Mouse (Mus musculus): ENCODE results near the gene Slc10a2.
"Not testable (repeated sequence)": the region's sequence is repeated elsewhere in the genome, so short reads cannot be mapped to it uniquely, and the experiment has no call there.

The Slc10a2 gene

DNA sequence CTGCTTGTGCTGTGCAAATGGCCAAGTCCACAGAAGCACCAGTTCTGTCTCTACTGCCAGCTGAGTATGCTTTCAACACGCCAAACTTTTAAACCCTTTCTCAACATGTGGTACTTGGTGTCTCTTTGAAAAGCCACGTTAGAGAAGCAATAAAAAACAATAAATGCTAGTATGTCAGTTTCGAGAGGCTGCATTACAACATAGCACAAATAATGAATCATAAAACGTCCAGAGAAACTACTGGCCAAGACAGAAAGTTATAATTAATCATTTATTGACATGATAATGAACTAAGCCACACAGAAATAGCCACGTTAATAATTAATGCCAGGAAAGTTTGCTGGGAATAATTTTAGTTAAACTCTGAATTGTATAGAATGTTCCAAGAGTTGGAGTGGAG is at the start of gene Slc10a2:
Gene Slc10a2 (minus strand): TSS at position 166 of the 400 bp plus-strand sequence.
- DNase-seq (ENCODE audit: low read depth, low spot score) = no peak

DNA sequence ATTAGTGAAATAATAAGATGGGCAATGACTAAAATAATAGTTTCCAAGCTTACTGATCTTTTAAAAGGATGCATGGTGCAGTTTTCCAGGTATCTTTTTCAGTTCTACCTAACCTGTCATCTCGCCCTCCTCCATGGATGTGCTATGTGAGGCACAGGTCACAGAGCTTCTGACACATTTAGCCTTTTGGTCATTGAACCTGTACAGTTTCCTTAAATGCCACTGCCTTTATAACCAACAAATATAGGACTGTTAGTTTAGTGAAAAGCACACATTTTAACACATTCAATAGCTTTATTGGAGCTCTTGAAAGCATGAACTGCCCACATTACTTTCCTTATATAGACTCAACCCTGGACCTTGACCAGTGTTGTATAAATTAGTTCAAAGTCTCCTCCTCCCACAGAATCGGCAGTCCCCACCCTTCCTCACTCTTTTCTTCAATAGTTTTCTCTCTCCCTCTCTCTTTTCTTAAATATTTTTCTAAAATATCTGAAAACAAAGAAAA is 24.2 kb upstream of the Slc10a2 start:
- DNase-seq (ENCODE audit: low read depth, low spot score) = no peak

DNA sequence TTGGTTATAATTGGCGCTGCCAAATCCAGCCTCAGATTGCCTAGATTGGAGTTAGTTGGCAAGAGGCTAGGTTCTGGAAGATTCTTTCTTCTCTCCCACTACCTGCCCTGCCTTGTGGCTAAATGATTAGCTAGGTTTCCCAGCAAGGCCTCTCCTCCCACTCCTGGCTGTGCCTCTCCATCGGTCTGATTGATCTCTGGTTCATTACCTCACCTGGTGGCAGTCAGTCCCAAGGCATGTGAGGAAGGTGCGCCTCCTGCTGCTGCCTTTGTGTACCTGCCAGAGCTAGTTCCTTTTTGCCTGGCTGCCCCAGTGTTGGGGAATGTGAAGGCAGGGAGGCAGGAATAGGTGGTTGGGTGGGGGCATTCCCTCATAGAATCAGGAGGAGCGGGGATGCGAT is 1.7 kb upstream of the Slc10a2 start:
- DNase-seq (ENCODE audit: low read depth, low spot score) = no peak

DNA sequence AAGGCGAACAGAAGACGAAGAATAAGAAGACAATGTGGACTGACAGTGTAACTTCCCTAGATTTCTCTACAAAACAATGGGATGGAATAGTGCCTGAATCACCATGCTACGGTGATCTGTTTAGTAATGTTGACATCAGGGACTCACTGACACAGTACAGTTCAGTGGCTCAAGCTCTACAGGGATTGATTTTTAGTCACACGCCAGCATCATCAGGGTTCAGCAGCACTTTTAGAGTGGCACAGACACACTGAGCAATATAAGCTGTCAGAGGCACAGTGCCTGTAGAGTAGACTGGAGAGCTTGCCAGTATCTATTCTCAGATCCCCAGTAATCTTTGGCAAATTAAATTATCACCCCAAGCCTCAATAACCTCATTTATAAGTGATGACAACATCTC is 9.8 kb downstream of the Slc10a2 start:
- DNase-seq (ENCODE audit: low read depth, low spot score) = no peak

DNA sequence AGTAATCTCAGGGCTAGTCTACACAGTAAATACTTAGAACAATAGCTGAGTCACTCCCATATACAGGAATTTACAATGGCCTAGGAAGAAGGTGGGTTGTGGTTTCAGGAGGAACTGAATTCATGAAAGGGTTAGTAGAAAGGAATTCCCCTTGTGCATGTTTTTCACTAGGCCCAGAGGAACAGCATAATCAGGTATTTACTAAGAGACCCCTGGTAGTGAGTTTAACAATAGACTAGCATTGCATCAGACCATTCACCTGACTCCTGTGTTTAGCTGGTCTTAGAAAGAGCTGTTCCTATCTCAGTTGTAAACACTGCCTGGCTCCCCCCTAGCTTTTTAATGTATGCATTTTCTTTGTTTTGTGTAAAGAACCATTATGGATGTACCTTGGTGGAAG is 11.2 kb downstream of the Slc10a2 start:
- not testable (repeated sequence) for DNase-seq (ENCODE audit: low read depth, low spot score)

DNA sequence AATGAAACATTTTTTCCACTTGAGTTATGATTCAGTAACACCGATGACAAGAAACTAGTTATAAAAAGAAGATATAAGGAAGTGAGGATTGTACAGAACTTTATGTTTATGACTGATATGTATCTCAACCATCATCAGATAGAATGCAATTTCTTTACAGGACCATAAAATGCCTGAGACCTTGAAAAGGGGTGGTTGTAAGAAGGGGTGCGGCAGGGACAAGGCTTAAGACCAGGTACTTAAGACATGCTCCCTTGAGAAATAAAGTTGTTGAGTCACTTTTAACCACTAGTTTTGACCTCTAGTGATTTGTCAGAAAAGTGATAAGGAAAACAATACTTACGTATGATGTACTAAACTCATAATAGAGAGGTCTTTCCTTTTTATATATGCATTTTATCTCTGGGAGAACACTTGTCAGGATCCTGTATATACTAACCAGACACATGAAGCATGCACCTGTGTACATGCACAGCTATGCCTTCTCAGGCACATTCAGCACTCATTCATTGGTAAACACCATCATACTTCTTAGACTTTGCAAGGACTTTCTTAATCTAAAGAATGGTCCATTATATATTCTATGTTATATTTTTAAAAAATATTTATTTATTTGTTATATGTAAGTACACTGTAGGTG is 31.4 kb downstream of the Slc10a2 start:
- DNase-seq (ENCODE audit: low read depth, low spot score) = no peak

DNA sequence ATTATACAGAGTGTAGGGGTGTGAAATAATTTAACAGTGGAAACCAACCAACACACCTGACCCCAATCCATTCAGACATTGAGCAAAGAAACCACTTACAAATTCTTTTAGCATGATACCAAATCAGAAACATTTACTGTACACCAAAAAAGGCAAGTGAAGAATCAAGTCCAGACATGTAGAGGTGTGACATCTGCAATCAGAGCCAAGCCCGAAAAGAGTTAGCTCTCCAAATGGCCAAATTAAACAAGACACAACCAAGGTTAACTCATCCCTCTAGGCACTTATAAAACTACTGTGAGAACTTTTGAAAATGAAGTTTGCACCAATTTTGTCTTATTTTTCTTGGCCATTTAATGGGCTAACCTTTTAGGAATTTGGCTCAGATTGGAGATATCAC is 46.3 kb downstream of the Slc10a2 start:
- no peak for DNase-seq (ENCODE audit: low read depth, low spot score)

DNA sequence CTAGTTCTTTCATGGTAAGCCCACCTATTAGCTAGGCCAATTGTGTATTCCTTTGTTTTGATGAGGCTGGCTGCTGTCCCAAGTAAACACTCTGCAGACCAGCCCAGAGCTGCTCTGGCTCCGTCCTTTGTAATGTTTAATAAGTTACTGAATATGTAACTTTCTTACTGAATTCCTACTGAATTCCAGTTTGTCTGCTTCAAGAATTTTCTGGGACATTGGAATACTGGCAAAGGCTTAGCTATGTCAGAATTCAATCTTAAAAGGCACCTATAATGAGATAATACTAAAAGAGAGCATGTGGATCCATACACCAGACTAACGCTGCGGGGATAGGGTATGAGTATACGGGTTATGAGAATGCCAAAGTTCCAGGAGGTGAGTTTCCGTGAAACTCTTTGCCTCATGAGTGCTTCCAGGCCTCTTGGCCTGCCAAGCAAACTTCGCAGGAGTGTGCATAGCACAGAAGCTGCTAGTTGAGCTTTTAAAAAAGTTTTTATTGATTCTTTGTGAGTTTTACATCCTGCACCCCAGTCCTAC is 60.7 kb downstream of the Slc10a2 start:
- DNase-seq (ENCODE audit: low read depth, low spot score) = not testable (repeated sequence)

DNA sequence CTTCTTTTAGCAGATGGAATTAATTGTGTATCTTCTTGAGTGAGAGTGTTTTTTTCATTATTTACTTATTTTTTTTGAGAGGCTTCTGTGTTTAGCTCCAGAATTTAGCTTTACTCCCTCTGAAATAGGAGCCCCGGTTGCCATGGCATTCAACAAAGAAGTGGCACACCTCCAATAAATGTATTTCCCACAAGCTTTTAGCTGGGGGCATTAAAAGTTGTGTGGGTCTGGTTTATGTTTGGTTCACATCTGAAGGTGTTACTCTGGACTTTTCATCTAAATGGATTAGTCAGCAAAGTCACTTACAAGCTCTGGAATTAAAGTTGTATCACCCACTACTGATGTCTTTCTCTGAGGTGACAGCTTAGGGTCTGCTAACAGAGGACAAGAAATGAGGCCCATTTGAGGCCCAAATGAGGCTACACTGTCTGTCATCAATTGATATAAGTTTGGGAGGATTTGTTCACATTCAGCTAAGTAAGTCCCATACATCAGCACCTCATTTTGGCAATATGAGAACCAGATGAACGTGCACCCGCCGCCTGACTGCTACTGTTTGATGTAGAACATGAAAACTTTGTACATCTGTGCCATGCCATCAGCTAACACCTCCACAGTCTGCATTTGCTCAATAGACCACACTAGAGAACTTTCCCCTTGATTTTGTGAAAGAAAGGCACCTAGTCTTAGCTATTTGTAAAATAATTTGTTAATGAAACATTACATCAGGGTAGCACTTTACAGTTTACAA is 66.2 kb downstream of the Slc10a2 start:
- no peak for DNase-seq (ENCODE audit: low read depth, low spot score)
